Mouse (Mus musculus): ENCODE data around the gene Gadd45g. TPM values are rescaled to one million over a fixed set of nuclear protein-coding genes. Genes with fewer than 3 reads are reported as not detected.
A peak's percentile ranks its signal among the peaks of the same experiment; 100 is the strongest.

Gene Gadd45g
- polyA plus RNA-seq, 1 experiment, result 202 TPM

- Histone ChIP-seq H3K4me3 (no peak overlapping the region), H3K27me3 (ENCODE audit: control insufficient read depth, insufficient read depth, insufficient read length) (no peaks in the 10 kb centered on the region), H3K36me3 (ENCODE audit: control insufficient read depth, insufficient read depth) (no peaks in the 10 kb centered on the region), H3K79me2 (ENCODE audit: control insufficient read depth, insufficient read depth) (no peaks in the 10 kb centered on the region), H3ac (ENCODE audit: control insufficient read depth, insufficient read length) (no peak overlapping the region), H3K4me2 (ENCODE audit: low read depth) (no peak overlapping the region)
- TF ChIP-seq CEBPB (IDR thresholded peaks at IDR 0.05; ENCODE audit: insufficient read depth, poor library complexity, severe bottlenecking) (0 out of 2 replicates have a peak, but pooled peaks have one; percentile 9), TCF3 (IDR thresholded peaks at IDR 0.05; ENCODE audit: insufficient read length, low read depth) (no peak)
Observed at GRCm38 (mm10) chr13:51891825-51892532, 45.5 kb downstream of the Gadd45g start.

GRCm38 (mm10) chr13:51897579-51897978 lies 51.1 kb downstream of the Gadd45g start:
- Histone ChIP-seq H3K4me3 (no peak overlapping the region), H3K79me2 (ENCODE audit: control insufficient read depth, insufficient read depth) (no peaks in the 10 kb centered on the region), H3K36me3 (ENCODE audit: control insufficient read depth, insufficient read depth) (no peaks in the 10 kb centered on the region), H3ac (ENCODE audit: control insufficient read depth, insufficient read length) (no peak overlapping the region), H3K27me3 (ENCODE audit: control insufficient read depth, insufficient read depth, insufficient read length) (no peaks in the 10 kb centered on the region), H3K4me2 (ENCODE audit: low read depth) (no peak overlapping the region)
- TF ChIP-seq USF1 (IDR thresholded peaks at IDR 0.05; ENCODE audit: low read depth) (no peak), POLR2AphosphoS2 (IDR thresholded peaks at IDR 0.05; ENCODE audit: insufficient read length, low read depth) (no peak), MYOG (IDR thresholded peaks at IDR 0.05; ENCODE audit: control insufficient read depth in 1 of 3, insufficient read depth in 1 of 3, insufficient read length in 2 of 3, low read depth in 2 of 3) (peak in 1 of 3 experiments; percentile 37)

Other genes starting within 250 kb of the Gadd45g start
- gene Cks2, start 201.4 kb upstream of the Gadd45g start, polyA plus RNA-seq (2012; fragmentation: generic; extraction: Trizol), result 95.1 TPM
- gene Secisbp2, start 195.0 kb upstream of the Gadd45g start, polyA plus RNA-seq (2012; fragmentation: generic; extraction: Trizol), result 8.7 TPM
- gene Sema4d, start 52.9 kb upstream of the Gadd45g start, polyA plus RNA-seq (2012; fragmentation: generic; extraction: Trizol), result 15.3 TPM

Data from myocyte (in vitro differentiated cells).